Comparison of ENCODE assay signal across 23 mouse cellular contexts in the genomic region with DNA sequence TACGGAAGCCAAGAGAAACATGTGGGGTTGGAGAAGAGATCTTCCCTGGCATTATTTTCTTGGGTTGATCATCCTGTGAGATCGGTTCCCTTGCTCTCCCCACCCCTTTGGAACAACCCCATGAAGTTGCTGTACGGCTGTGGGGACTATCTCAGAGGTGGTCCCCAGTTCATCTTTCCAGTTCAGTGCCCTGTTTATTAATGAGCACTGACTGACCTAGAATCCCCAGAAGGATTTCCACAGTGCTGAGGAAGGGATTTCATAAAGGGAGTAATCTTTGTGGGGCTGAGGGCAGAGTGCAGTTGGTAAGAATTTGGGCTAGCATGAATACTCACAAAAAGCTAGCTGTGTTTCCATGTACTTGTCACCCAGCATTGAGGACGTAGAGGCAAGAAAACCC. TPM values are rescaled to one million over a fixed set of nuclear protein-coding genes. Genes with fewer than 3 reads are reported as not detected.
DNase-seq lines count a peak whose midpoint lies in the region; ATAC-seq and TF ChIP-seq lines count a peak whose summit lies in the region.
"Had no signal": no experiment of that assay in that cellular context is flagged by ENCODE, and none has a peak within 500 bp of the region (broad histone marks: within the 10 kb centered on the region; RNA-seq: fewer than 3 reads in every experiment).

No protein-coding gene starts in this region.

- H3K27me3 ChIP-seq in kidney, adult 2 months (replicated peaks; ENCODE audit: control insufficient read depth, insufficient read depth, low read length) = no peaks in the 10 kb centered on the region
- no peaks in the 10 kb centered on the region for H3K27me3 ChIP-seq in liver, adult 2 months (ENCODE audit: control insufficient read depth, insufficient read depth, low read length)
- no peaks in the 10 kb centered on the region for H3K27me3 ChIP-seq in liver, embryonic 12.5 days (replicated peaks)
- no peaks in the 10 kb centered on the region for H3K27me3 ChIP-seq in hindbrain, postnatal 0 days (ENCODE audit: insufficient read depth, low read length)
- H3K27me3 ChIP-seq in neural tube, embryonic 15.5 days (replicated peaks) = no peaks in the 10 kb centered on the region
- H3K27me3 ChIP-seq: embryonic facial prominence, embryonic 15.5 days; heart, embryonic 15.5 days had no signal

- no peak overlapping the region for H3K4me2 ChIP-seq in liver, embryonic 12.5 days
- H3K4me2 ChIP-seq in hindbrain, postnatal 0 days (ENCODE audit: low read depth, low read length) = no peak overlapping the region
- no peak overlapping the region for H3K4me2 ChIP-seq in neural tube, embryonic 15.5 days
- H3K4me2 ChIP-seq: embryonic facial prominence, embryonic 15.5 days; heart, embryonic 15.5 days had no signal

- H3K79me2 ChIP-seq in liver, adult 2 months (ENCODE audit: control insufficient read depth, insufficient read depth, low read length) = peaks cover 12% of the 10 kb centered on the region; the same call in 1 of the 2 replicates

- peaks cover 13% of the 10 kb centered on the region; the same call in 1 of the 2 replicates for H3K4me1 ChIP-seq in kidney, adult 2 months (ENCODE audit: control insufficient read depth, insufficient read depth, low read length)
- peaks cover 13% of the 10 kb centered on the region for H3K4me1 ChIP-seq in liver, adult 2 months (ENCODE audit: control insufficient read depth, insufficient read depth, low read length)
- H3K4me1 ChIP-seq in liver, embryonic 12.5 days = no peaks in the 10 kb centered on the region
- no peaks in the 10 kb centered on the region for H3K4me1 ChIP-seq in hindbrain, postnatal 0 days (ENCODE audit: insufficient read depth, low read length)
- H3K4me1 ChIP-seq in neural tube, embryonic 15.5 days = no peaks in the 10 kb centered on the region
- H3K4me1 ChIP-seq: forebrain, embryonic 10.5 days; heart, embryonic 15.5 days had no signal

- H3K9me3 ChIP-seq in liver, embryonic 12.5 days (replicated peaks) = no peaks in the 10 kb centered on the region
- H3K9me3 ChIP-seq in hindbrain, postnatal 0 days (ENCODE audit: low read length) = no peaks in the 10 kb centered on the region
- H3K9me3 ChIP-seq in neural tube, embryonic 15.5 days (replicated peaks) = no peaks in the 10 kb centered on the region
- H3K9me3 ChIP-seq: embryonic facial prominence, embryonic 15.5 days; forebrain, embryonic 10.5 days; heart, embryonic 10.5 days; heart, embryonic 15.5 days had no signal

- WGBS in kidney, adult 2 months = 53% methylated on average over 4 of the region's 4 CpGs
- 23% methylated on average over 4 of the region's 4 CpGs for WGBS in liver, adult 2 months
- WGBS in liver, embryonic 12.5 days (ENCODE audit: insufficient replicate concordance) = 66% methylated on average over 4 of the region's 4 CpGs
- 80% methylated on average over 4 of the region's 4 CpGs for WGBS in hindbrain, postnatal 0 days
- 77% methylated on average over 4 of the region's 4 CpGs for WGBS in neural tube, embryonic 15.5 days

- TF ChIP-seq CTCF in kidney, adult 2 months (conservative IDR thresholded peaks at IDR 0.05; ENCODE audit: insufficient read depth, insufficient read length, low read depth, low read length) = no peak
- no peak for TF ChIP-seq CTCF in liver, adult 2 months (IDR thresholded peaks at IDR 0.05; ENCODE audit: low read depth, low read length)
- TF ChIP-seq CTCF in hindbrain, postnatal 0 days (IDR thresholded peaks at IDR 0.05; ENCODE audit: low read depth) = no peak

- H3K27ac ChIP-seq in kidney, adult 2 months (ENCODE audit: insufficient read depth, low read depth, low read length) = peak overlapping the region; percentile 82
- peak overlapping the region; percentile 41 for H3K27ac ChIP-seq in liver, adult 2 months (replicated peaks; ENCODE audit: insufficient read depth, low read depth, low read length)
- no peak overlapping the region for H3K27ac ChIP-seq in liver, embryonic 12.5 days
- no peak overlapping the region for H3K27ac ChIP-seq in hindbrain, postnatal 0 days
- no peak overlapping the region for H3K27ac ChIP-seq in neural tube, embryonic 15.5 days (replicated peaks)
- H3K27ac ChIP-seq: embryonic facial prominence, embryonic 15.5 days; forebrain, embryonic 10.5 days; heart, embryonic 10.5 days; heart, embryonic 15.5 days had no signal

- H3K9ac ChIP-seq in liver, adult 2 months (ENCODE audit: low read depth, low read length) = peak overlapping the region; percentile 6; the same call in 1 of the 2 replicates
- H3K9ac ChIP-seq in liver, embryonic 12.5 days = no peak overlapping the region
- H3K9ac ChIP-seq in hindbrain, postnatal 0 days (replicated peaks; ENCODE audit: low read length) = no peak overlapping the region
- no peak overlapping the region for H3K9ac ChIP-seq in neural tube, embryonic 15.5 days (replicated peaks)
- H3K9ac ChIP-seq: embryonic facial prominence, embryonic 15.5 days; heart, embryonic 15.5 days had no signal

- no peak for TF ChIP-seq POLR2A in kidney, adult 2 months (IDR thresholded peaks at IDR 0.05; ENCODE audit: low read depth, low read length)
- TF ChIP-seq POLR2A in liver, adult 2 months (IDR thresholded peaks at IDR 0.05; ENCODE audit: extremely low read depth, insufficient read depth, low read length) = no peak

- H3K36me3 ChIP-seq in kidney, adult 2 months (ENCODE audit: control insufficient read depth, insufficient read depth, low read length) = no peaks in the 10 kb centered on the region
- H3K36me3 ChIP-seq in liver, adult 2 months (ENCODE audit: control insufficient read depth, insufficient read depth, low read length) = peaks cover 10% of the 10 kb centered on the region
- H3K36me3 ChIP-seq in liver, embryonic 12.5 days = no peaks in the 10 kb centered on the region
- H3K36me3 ChIP-seq in hindbrain, postnatal 0 days (ENCODE audit: insufficient read depth, low read length) = no peaks in the 10 kb centered on the region
- H3K36me3 ChIP-seq in neural tube, embryonic 15.5 days = no peaks in the 10 kb centered on the region
- H3K36me3 ChIP-seq: embryonic facial prominence, embryonic 15.5 days; forebrain, embryonic 10.5 days; heart, embryonic 10.5 days; heart, embryonic 15.5 days had no signal

- no peak overlapping the region for H3K4me3 ChIP-seq in kidney, adult 2 months (ENCODE audit: insufficient read depth, low read depth, low read length)
- H3K4me3 ChIP-seq in liver, adult 2 months (ENCODE audit: insufficient read depth, low read depth, low read length) = peak overlapping the region; percentile 26
- no peak overlapping the region for H3K4me3 ChIP-seq in liver, embryonic 12.5 days
- no peak overlapping the region for H3K4me3 ChIP-seq in hindbrain, postnatal 0 days (ENCODE audit: low read length)
- H3K4me3 ChIP-seq in neural tube, embryonic 15.5 days (replicated peaks) = no peak overlapping the region
- H3K4me3 ChIP-seq: embryonic facial prominence, embryonic 15.5 days; erythroblast, embryonic 14.5 days; forebrain, embryonic 10.5 days; heart, embryonic 10.5 days; heart, embryonic 15.5 days had no signal

- no peak for ATAC-seq in liver, embryonic 12.5 days
- no peak for ATAC-seq in hindbrain, postnatal 0 days
- no peak for ATAC-seq in neural tube, embryonic 15.5 days (ENCODE audit: low FRiP score)
- ATAC-seq: forebrain, embryonic 14.5 days had no signal

- DNase-seq in kidney, adult 2 months = peak; percentile 85
- no peak for DNase-seq in kidney, postnatal 4 days
- DNase-seq in liver, adult 2 months (ENCODE audit: extremely low read depth, low read depth, low spot score) = peak; percentile 55
- DNase-seq in kidney, postnatal 14 days = peak; percentile 62
- DNase-seq in retina, postnatal 1 day = peak; percentile 85
- no peak for DNase-seq in hindbrain, postnatal 0 days (ENCODE audit: low spot score)
- DNase-seq: adrenal gland, postnatal 10 days; cerebellum, adult 11 months; cerebellum, adult 8-10 months; cerebellum, postnatal 14 days; embryo, embryonic 11 days; gastrocnemius, postnatal 36 days; heart, adult 18-20 months; heart, postnatal 14 days had no signal

RNA-seq across cellular contexts. Expression of gene Rhobtb1, which starts 1.7 kb away (rescaled TPM):
- polyA plus RNA-seq in kidney, adult 2 months (2012; rRNA removed) = 17.0 and 20.6 TPM in 2 replicates
- total RNA-seq in liver, adult 2 months (2014; rRNA removed) = 45.2 and 47.9 TPM in 2 replicates
- 14.3 and 17.4 TPM in 2 replicates for polyA plus RNA-seq in liver, adult 2 months (2012; rRNA removed)
- 8.8 and 9.0 TPM in 2 replicates for polyA plus RNA-seq in liver, embryonic 12.5 days (2016; fragmentation: Nextera tagmentation; extraction: Ambion mirVana)
- total RNA-seq in hindbrain, postnatal 0 days (2014; rRNA removed) = 9.1 and 10.9 TPM in 2 replicates
- 11.6 and 13.3 TPM in 2 replicates for polyA plus RNA-seq in hindbrain, postnatal 0 days (2015; fragmentation: Nextera tagmentation; extraction: Ambion mirVana)
- polyA plus RNA-seq in neural tube, embryonic 15.5 days (2015; fragmentation: Nextera tagmentation; extraction: Ambion mirVana) = 15.7 and 16.1 TPM in 2 replicates
- total RNA-seq: MEL had no signal

RNA-seq across cellular contexts. Expression of gene A930033H14Rik, which starts 59.9 kb away (rescaled TPM):
- 0.94 and 1.1 TPM in 2 replicates for polyA plus RNA-seq in kidney, adult 2 months (2012; rRNA removed)
- total RNA-seq in liver, adult 2 months (2014; rRNA removed) = 4.6 and 5.9 TPM in 2 replicates
- polyA plus RNA-seq in liver, adult 2 months (2012; rRNA removed) = 0.26 and 0.50 TPM in 2 replicates
- 0.81 TPM in 2 replicates for polyA plus RNA-seq in liver, embryonic 12.5 days (2016; fragmentation: Nextera tagmentation; extraction: Ambion mirVana)
- total RNA-seq in hindbrain, postnatal 0 days (2014; rRNA removed) = 0.47 and 0.61 TPM in 2 replicates
- polyA plus RNA-seq in hindbrain, postnatal 0 days (2015; fragmentation: Nextera tagmentation; extraction: Ambion mirVana) = 1.4 TPM in 2 replicates
- 1.3 and 1.4 TPM in 2 replicates for polyA plus RNA-seq in neural tube, embryonic 15.5 days (2015; fragmentation: Nextera tagmentation; extraction: Ambion mirVana)
- total RNA-seq: MEL had no signal
- polyA plus RNA-seq: erythroblast, embryonic 14.5 days had no signal

Comparison
In these comparisons a context has a peak if more than half of its experiments do, and no peak if none do; other contexts are left out.
1. DNase-seq: peak in kidney, adult 2 months (single experiment), liver, adult 2 months (single experiment), kidney, postnatal 14 days (single experiment) and retina, postnatal 1 day (single experiment); none in kidney, postnatal 4 days (0 of 2) and hindbrain, postnatal 0 days (single experiment).
2. H3K27ac ChIP-seq: peak in kidney, adult 2 months (single experiment) and liver, adult 2 months (single experiment); none in liver, embryonic 12.5 days (single experiment), hindbrain, postnatal 0 days (single experiment) and neural tube, embryonic 15.5 days (single experiment).